Mouse (Mus musculus) G1E-ER4 (cell line): ENCODE measurements around the gene Mov10. TPM values are rescaled to one million over a fixed set of nuclear protein-coding genes. Genes with fewer than 3 reads are reported as not detected.

Experiments
- GATA1 ChIP-seq: IDR thresholded peaks from one replicate; pipeline ENCODE4 v1.8.0; 2012; ENCODE audit warnings: low read length, inconsistent platforms
- polyA plus RNA-seq: library from polyadenylated mRNA; stranded (reverse); fragments of >175 nt; gene quantifications from 2 replicates; pipeline ENCODE4 v1.2.3, GENCODE M21; 2012

Gene Mov10
- 42.9 and 49.6 TPM in 2 replicates for polyA plus RNA-seq

- TF ChIP-seq GATA1 = no peak
These were observed at the start of gene Mov10 for GRCm38 (mm10) chr3:104817991-104818748. Gene Mov10 (minus strand): TSS chr3:104818563.

- no peak for TF ChIP-seq GATA1
These were observed 47.0 kb upstream of the Mov10 start for GRCm38 (mm10) chr3:104865341-104865788.

GRCm38 (mm10) chr3:104864651-104865340 is 46.4 kb upstream of the Mov10 start:
- TF ChIP-seq GATA1 = no peak

GRCm38 (mm10) chr3:104863786-104864650 is 45.7 kb upstream of the Mov10 start, which contains the start of the genes St7l and Capza1:
Gene St7l (plus strand): TSS chr3:104864005.
Gene Capza1 (minus strand): TSS chr3:104864505.
- no peak for TF ChIP-seq GATA1

- TF ChIP-seq GATA1 = no peak
These were observed 40.2 kb upstream of the Mov10 start for GRCm38 (mm10) chr3:104858560-104858959.

GRCm38 (mm10) chr3:104856106-104856505 is 37.7 kb upstream of the Mov10 start:
- TF ChIP-seq GATA1 = no peak

GRCm38 (mm10) chr3:104854866-104855265 is 36.5 kb upstream of the Mov10 start:
- TF ChIP-seq GATA1 = no peak

GRCm38 (mm10) chr3:104854465-104854864 is 36.1 kb upstream of the Mov10 start:
- no peak for TF ChIP-seq GATA1

- TF ChIP-seq GATA1 = no peak
These were observed 28.2 kb upstream of the Mov10 start for GRCm38 (mm10) chr3:104846601-104847000.

- no peak for TF ChIP-seq GATA1
These were observed 22.7 kb upstream of the Mov10 start for GRCm38 (mm10) chr3:104841049-104841448.

- no peak for TF ChIP-seq GATA1
These were observed 17.4 kb upstream of the Mov10 start for GRCm38 (mm10) chr3:104835797-104836196.

- TF ChIP-seq GATA1 = no peak
These were observed 4.0 kb upstream of the Mov10 start for GRCm38 (mm10) chr3:104822413-104822812.

- TF ChIP-seq GATA1 = no peak
These were observed 2.1 kb upstream of the Mov10 start for GRCm38 (mm10) chr3:104820426-104820825.

- TF ChIP-seq GATA1 = no peak
These were observed 379 bp upstream of the Mov10 start for GRCm38 (mm10) chr3:104818749-104819134.

- TF ChIP-seq GATA1 = no peak
These were observed 827 bp downstream of the Mov10 start for GRCm38 (mm10) chr3:104817481-104817990.
